Mouse (Mus musculus) kidney, adult 8-10 months (tissue): ENCODE results near the gene Pdzph1.

Experiments
- DNase-seq, 2 experiments: peaks; one replicate each; pipeline ENCODE4 v3.0.0; 2022

Gene Pdzph1

GRCm38 (mm10) chr17:58991275-58991674, at the start of gene Pdzph1:
Pdzph1 (minus strand) TSS chr17:58991375.
- no peak for DNase-seq

DNA sequence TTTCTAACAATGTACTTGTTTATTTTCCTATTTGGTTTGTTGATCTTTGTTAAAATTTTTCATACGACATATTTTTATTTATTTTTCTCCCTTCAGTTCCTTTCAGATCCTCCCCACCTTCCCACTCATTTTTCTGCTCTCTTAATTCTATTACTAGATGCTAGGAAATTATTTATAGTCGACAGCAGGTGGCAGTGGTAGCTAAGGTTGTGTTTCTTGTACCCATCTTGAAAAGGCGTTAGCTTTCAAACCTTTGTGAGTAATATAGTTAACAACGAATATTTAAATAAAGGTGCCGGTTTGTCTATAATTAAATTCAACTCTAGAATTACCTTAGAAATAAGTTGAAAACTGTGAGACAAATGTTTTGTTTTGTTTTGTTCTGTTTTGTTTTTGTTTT, 48.6 kb upstream of the Pdzph1 start:
- DNase-seq = peak in 1 of 2 experiments; percentile 13

DNA sequence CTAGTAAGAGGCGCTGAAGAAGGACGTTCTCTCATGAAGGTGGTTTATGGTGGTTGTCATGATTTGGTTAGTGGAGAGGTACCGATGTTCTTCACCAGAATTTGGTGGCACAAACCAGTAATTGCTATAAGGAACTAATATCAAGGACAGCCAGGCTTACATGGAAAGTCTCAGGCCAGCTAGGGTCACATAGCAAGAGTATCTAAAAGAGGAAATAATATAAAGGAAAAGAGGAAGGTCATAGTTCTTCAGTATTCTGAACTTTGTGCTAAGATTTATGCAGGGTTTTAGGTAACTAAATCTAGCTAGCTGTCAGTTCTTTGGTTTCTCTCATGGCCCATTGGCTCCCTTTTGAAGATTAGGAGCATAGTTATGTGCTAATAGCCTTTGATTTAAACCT, 42.3 kb upstream of the Pdzph1 start:
- no peak for DNase-seq

- no peak for DNase-seq
These were observed 35.2 kb upstream of the Pdzph1 start for GRCm38 (mm10) chr17:59026336-59026735.

GRCm38 (mm10) chr17:59024502-59024901, 33.3 kb upstream of the Pdzph1 start:
- no peak for DNase-seq

DNA sequence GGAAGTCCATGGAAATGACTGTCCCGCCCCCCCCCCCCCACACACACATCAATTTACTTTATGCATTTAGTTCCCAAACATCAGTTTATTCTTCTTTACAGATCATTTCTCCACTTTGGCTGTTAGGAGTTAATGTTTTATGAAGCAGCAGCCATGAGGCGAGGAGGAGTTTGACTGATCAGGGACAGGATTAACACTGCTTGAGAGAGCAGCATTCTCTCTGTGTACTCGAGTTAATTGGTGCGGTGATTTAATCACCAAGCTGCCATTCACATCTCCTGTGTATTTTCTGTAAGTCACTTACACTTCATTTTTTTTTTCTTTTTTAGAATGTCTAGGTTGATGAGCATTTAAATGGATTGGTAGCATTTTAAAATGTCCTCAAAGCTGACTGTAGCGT, 32.8 kb upstream of the Pdzph1 start:
- DNase-seq = peak in 1 of 2 experiments; percentile 25

DNA sequence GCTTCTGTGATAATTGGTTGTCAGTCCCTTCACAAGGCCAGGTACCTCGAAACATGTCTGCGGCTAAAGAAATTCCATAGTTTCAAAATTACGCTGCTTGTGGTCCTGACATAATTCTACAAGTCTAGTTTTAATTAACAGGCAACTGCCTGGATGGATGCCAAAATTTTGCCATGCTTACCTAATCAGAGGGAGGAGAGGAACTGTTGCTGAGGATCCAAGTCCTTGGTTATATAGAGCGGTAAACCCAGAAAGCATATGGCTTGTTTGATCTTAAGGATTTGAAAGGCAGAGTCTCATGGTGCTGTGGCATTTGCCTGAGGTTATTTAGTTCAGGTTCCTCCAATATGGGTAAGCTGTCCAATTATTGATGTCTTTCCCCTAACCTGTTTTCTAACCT, 27.5 kb upstream of the Pdzph1 start:
- DNase-seq = no peak

GRCm38 (mm10) chr17:59013091-59013459, 21.9 kb upstream of the Pdzph1 start, which contains the start of gene Nudt12:
Nudt12 (minus strand) TSS chr17:59013372.
- peak; percentile 86 to 91 for DNase-seq

DNA sequence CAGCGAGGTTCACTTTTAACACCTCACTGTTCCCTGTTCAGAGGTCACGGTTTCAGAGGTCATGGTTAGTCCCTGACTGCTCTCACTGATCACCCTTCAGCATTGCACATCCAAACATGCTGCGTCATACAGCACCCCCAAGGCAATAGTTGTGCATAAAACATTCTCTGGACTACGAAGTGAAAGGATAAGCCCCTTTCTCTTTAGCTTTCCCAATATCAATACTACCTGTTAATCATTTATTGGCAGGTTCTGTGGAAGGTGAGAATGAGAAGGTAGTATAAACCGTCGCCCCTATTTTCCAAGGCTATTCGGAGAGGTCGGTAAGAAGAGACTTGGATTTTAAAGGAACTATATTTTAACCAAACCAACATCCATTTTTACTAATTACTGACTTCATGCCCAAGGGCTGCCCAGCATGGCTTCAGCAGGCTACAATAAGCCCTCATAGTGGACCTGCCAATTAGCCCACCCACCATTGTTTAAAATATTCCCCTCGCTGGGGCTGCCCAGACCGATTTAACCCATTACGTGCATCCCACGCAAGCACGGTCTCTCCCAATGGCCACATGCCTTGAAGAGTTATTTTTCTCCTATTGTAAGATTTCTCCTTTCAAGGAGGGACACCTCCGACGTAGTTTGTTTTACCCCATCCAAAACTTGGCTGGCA, 21.4 kb upstream of the Pdzph1 start:
- peak; percentile 35 to 41 for DNase-seq

DNA sequence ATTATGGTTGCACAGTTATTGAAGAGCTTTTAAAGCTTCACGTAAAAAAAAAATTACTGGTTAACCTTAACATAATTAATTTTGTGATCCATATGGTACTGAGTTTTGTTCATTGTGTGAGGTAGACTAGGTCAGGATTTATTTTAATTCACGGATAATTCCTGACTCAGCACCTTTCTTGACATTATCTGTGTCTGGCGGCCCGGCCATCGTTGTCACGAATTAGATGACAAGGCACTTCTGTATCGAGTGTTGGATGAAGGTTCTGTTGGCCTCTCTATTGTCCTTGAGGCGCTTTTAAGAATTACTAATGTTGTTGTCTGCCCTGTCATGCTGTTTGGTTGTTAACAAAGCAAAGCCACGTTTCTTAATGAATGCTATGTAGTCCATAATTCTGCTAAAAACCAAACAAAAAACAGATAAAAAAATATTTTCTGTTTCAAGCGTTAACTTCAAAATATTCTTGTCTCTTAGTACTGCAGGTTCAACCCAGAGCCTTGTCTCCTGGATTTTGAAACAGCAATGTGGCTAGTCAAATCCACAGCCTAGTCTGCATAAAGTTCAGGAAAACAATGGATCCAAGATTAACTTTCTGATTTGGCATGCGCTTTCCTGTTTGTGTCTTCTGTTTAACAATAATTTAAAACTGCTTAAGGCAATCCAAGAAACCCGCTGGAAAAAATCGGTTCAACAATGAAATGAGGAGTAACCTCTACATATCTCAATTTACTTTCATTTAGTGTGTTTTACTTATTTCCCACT, 20.6 kb upstream of the Pdzph1 start:
- peak in 1 of 2 experiments; percentile 19 for DNase-seq

DNA sequence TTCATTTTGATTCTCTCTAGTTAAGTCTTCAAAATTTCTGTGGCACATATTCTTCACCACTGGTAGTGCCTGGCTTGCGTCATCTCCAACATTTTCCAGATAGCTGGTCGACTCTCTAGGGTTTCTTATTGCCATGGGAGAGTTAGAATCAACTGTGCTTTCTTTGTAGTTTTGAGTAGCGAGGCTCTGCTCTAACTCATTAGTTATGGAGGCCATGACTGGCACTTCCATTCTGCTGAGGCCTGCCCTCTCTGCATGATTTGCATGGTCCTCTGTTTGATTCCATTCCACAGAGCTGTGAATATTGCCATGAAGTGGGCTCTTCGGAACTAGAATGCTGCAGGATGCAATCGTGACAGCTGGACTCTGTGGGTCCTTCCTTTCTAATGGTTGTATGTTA, 17.9 kb downstream of the Pdzph1 start:
- DNase-seq = no peak

DNA sequence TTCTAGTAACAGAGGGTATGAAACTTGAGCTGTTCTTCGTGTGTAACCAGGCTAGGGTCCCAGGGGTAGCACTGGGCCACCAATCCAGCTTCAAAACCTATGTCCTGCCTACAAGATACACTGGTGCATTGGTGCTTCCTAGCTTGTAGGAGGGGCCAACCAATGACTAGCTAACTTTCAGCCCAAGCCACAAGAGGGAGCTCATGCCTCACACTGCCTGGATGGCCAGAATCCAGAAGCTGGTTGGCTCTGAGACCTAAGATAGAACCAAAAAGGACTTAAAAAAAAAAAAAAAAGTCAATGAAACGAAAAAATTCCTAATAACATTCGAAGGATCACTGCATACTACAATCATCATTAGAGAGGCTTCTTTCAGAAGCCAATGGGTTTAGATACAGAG, 31.3 kb downstream of the Pdzph1 start:
- DNase-seq = peak; percentile 9 to 59

DNA sequence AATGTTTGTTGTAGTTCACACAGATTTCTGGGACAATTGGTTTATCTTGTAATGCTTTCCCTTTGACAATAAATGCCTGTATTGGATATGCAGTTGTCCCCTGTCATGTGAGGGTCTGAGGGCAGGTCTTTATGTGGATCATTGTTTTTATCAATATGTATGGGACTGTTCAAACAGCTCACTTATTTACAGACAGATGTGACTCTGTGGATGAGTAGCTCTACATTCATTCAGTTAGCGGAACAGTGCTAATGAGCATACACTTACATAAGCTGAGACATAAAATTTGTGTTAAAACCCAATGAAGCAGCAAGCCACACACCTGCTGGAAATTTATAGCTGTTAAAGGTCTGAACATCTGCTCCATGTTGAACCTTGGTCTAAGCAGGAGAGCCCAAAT, 34.1 kb downstream of the Pdzph1 start:
- no peak for DNase-seq

DNA sequence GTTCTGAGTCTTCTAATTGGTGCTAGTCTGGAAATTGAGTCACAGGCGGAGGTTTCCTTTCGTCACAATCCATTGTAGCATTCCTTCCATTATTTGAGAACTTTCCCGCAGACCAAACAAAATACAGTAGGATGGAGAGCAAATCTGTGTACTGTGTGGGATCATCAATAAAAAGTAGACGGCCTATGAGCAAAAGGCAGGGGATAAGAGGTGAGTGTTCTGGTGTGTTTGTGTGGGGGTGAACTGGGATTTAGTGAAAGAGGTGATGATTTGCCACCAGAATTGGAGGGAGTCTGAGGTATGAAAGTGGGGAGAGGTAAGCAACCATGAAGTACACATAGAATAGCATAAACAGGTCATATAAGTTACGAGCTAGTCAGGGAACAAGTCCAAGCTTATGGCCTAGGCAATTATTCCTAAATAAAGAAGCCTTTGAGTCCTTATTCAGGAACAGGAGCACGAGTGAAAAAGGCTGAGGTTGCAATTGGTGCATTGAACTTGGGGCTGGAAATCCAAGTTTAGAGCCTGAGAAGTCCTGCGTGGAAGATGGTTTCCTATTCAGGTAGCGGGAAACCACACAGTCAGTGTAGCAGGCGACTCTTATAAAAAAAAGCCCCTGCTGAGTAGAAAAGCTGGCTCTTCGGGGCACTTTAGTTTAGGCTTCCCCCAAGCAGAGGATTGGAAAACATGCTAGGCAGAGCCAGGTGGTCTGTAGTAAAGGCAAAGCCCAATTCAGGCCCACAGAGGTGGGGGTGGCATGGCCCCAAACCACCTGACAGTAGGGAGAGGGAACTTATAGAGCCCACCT, 48.0 kb downstream of the Pdzph1 start:
- no peak for DNase-seq

- DNase-seq = no peak
These were observed 52.6 kb downstream of the Pdzph1 start for GRCm38 (mm10) chr17:58938598-58938997.

- no peak for DNase-seq
These were observed 53.6 kb downstream of the Pdzph1 start for GRCm38 (mm10) chr17:58937533-58937932.

DNA sequence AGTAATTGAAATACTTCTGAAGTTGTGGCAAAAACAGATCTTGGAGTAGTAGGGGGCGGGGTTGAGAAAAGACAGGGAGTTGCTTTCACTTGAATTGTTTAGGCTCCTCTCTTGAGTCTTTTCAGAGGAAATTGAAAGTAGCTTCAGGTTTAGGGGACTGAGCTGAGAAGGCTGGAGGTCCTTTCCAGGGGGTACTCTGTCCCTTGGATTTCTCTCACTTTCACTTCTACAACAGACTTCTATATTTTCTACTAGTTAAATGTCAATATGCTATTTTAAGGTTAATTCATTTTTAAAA, 58.2 kb downstream of the Pdzph1 start:
- no peak for DNase-seq

DNA sequence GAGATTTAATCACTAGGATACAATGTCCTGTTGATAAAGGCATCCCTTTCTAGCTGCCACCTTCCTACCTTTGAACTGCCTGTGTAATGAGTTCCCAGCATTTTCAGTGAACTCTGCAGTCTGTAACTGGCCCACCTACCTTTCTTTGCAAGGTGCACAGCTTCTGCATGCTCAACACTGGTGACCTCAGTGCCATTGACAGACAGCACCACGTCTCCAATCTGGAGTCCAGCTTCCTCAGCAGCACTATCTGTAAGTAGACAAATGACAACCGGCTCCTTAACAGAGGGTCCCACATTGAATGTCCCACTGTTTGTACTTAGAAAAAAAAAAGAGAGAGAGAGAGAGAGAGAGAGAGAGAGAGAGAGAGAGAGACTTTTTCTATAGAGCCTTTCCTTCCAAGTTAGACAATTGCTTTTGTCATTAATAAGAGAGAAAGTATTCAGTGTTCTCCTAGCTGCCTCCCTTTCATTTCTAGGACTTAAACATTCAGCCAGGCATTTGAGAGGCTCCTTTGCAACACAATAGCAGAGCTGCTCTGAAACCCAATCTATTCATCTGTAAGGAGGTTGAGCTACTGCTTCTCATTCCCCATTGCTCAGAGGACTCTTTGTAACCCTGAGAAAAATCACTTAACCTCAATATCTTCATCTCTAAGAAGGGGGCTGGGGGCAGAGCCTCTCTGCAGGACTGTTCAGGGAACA, 58.7 kb downstream of the Pdzph1 start:
- DNase-seq = no peak

- no peak for DNase-seq
These were observed 66.2 kb downstream of the Pdzph1 start for GRCm38 (mm10) chr17:58924754-58925546.

GRCm38 (mm10) chr17:58923901-58924476, 67.2 kb downstream of the Pdzph1 start:
- no peak for DNase-seq

GRCm38 (mm10) chr17:58923316-58923866, 67.8 kb downstream of the Pdzph1 start:
- DNase-seq = no peak

GRCm38 (mm10) chr17:58922821-58923220, 68.4 kb downstream of the Pdzph1 start:
- no peak for DNase-seq
